Mouse (Mus musculus): ENCODE measurements around the gene Bysl. TPM values are rescaled to one million over a fixed set of nuclear protein-coding genes. Genes with fewer than 3 reads are reported as not detected.

Gene Bysl
- polyA plus RNA-seq, 1 experiment, result 17.0 TPM

DNA sequence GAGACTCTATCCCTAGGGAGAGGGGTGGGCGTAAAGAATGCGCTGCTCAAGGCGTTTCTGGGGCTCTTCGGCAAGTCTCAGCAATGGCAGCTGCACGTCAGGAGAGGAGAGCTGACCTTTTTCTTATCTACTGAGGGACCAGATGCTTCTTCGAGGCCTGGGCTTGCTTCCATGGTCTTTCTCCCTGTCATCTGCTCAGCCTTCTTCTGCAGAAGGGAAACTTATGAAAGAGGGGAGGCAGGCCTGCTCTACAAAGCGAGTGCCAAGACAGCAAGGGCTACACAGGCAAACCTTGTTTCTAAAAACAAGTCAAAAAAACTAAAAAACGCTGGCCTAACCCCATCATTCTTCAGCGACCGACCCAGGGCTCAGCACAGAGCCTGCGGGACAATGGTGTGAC is 36.5 kb downstream of the Bysl start:
- TF ChIP-seq CTCF (IDR thresholded peaks at IDR 0.05; ENCODE audit: extremely low read depth, insufficient read depth, low read length), result no peak
- no peak for TF ChIP-seq POLR2A (IDR thresholded peaks at IDR 0.05; ENCODE audit: extremely low read depth, insufficient read depth, low read length)
- no peaks in the 10 kb centered on the region for H3K4me1 ChIP-seq (ENCODE audit: control insufficient read depth, insufficient read depth, low read length)
- H3K27ac ChIP-seq (ENCODE audit: insufficient read depth, low read length), result no peak overlapping the region
- H3K4me3 ChIP-seq (ENCODE audit: insufficient read depth, low read length), result no peak overlapping the region

DNA sequence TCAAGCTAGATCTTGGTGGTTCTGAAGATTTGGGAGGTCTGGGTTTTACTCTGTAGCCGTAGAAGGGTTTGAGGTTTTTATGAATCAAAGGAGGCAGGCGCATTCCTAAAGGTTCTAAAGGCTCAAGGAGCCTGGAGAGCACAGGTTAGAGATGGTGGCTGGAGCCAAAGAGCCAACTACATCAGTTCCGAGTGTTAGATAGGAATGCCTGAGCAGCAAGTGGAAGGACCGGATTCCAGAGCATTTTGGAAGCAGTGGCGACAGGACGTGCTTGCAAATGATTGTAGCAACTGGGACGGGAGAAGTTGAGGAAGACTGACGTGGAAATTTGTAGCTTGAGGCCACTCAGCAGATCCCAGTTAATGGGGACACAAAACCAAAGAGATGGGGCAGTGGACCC is 37.3 kb downstream of the Bysl start:
- Histone ChIP-seq H3K4me1 (ENCODE audit: control insufficient read depth, insufficient read depth, low read length) (no peaks in the 10 kb centered on the region), H3K27ac (ENCODE audit: insufficient read depth, low read length) (no peak overlapping the region), H3K4me3 (ENCODE audit: insufficient read depth, low read length) (no peak overlapping the region)
- TF ChIP-seq POLR2A (IDR thresholded peaks at IDR 0.05; ENCODE audit: extremely low read depth, insufficient read depth, low read length) (no peak), CTCF (IDR thresholded peaks at IDR 0.05; ENCODE audit: extremely low read depth, insufficient read depth, low read length) (no peak)

DNA sequence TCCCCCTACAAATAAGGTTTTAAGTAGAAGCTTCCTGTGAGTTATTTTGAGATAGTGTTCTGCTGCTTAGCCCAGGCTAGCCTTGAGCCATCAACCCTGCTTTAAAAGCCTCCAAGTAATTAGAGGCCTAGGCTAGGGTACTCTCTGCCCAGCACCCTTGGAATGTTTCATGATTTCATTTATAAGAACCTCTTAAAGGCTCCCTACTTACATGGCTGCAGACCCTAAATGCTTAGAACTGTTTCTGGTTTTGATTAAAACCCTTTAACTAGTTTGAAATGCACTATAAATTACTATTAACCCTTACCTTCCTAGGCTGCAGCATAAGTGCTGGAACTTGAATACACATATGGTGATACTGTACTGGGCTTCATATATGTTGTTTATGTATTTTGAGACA is 38.9 kb downstream of the Bysl start:
- Histone ChIP-seq H3K4me3 (ENCODE audit: insufficient read depth, low read length) (no peak overlapping the region), H3K4me1 (ENCODE audit: control insufficient read depth, insufficient read depth, low read length) (no peaks in the 10 kb centered on the region), H3K27ac (ENCODE audit: insufficient read depth, low read length) (no peak overlapping the region)
- TF ChIP-seq CTCF (IDR thresholded peaks at IDR 0.05; ENCODE audit: extremely low read depth, insufficient read depth, low read length) (no peak), POLR2A (IDR thresholded peaks at IDR 0.05; ENCODE audit: extremely low read depth, insufficient read depth, low read length) (no peak)

DNA sequence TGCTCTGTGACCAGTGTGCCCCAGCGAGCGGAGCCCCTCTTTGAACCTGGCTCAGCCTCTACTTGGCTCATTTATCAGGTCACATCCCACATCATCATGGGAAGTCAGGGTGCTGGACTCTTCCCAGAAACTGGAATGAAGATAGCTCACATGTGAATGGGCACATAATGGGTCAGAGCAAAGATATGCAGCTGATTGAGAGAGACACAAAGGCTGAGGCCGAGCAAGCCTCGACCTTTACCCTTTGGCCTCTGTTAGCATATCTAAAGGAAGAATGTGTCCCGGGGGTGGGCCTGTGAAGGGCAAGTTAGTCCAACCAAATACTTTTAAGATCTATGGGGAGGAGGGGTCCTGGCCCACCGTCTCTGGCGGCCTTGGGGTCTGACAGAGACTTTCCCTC is 39.7 kb downstream of the Bysl start:
- Histone ChIP-seq H3K4me1 (ENCODE audit: control insufficient read depth, insufficient read depth, low read length) (no peaks in the 10 kb centered on the region), H3K27ac (ENCODE audit: insufficient read depth, low read length) (no peak overlapping the region), H3K4me3 (ENCODE audit: insufficient read depth, low read length) (no peak overlapping the region)
- no peak for TF ChIP-seq POLR2A (IDR thresholded peaks at IDR 0.05; ENCODE audit: extremely low read depth, insufficient read depth, low read length)
- TF ChIP-seq CTCF (IDR thresholded peaks at IDR 0.05; ENCODE audit: extremely low read depth, insufficient read depth, low read length), result no peak

DNA sequence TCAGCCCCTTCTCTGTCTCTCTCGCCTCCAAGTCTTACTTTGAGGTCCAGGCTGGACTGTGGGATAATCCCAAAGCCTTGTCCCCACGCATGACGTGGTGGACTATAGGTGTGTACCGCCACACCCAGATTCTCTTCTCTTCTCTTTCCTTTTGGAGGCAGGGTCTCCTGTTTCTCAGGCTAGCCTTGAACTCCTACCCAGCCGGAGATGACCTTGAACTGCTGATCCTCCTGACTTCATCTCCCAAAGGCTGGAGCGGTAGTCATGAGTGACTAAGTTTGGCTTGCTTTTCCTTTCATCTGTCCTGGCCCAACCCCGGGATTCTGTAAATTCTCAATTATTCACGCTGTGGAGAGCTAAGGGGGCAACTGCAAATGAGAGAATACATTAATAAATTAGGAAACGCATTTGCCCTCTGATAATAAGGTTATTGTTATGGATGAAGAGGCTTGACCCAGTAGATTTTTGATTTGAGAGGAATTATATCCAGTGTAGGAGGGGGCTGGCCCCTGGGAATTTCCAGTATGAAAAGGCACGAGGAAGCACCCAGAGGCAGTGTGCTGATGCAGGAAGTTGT is 42.3 kb downstream of the Bysl start:
- Histone ChIP-seq H3K4me1 (ENCODE audit: control insufficient read depth, insufficient read depth, low read length) (no peaks in the 10 kb centered on the region), H3K27ac (ENCODE audit: insufficient read depth, low read length) (no peak overlapping the region), H3K4me3 (ENCODE audit: insufficient read depth, low read length) (no peak overlapping the region)
- no peak for TF ChIP-seq POLR2A (IDR thresholded peaks at IDR 0.05; ENCODE audit: extremely low read depth, insufficient read depth, low read length)
- no peak for TF ChIP-seq CTCF (IDR thresholded peaks at IDR 0.05; ENCODE audit: extremely low read depth, insufficient read depth, low read length)

DNA sequence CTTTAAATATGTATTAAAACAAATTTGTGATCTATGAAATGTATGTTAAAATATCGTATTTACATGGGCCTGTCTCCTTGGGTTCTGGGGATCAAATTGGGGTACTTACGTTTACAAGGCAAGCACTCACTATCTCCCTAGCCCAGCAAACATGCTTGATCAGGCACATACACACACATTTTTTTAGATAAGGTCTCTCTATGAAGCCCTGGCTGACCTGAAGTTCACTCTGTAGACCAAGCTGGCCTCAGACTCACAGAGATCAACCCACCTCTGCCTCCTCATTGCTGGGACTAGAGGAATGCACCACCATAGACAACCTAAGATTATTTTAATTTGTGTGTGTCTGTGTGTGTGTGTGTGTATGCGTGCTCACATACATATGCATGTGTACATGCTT is 42.9 kb downstream of the Bysl start:
- H3K27ac ChIP-seq (ENCODE audit: insufficient read depth, low read length), result no peak overlapping the region
- H3K4me3 ChIP-seq (ENCODE audit: insufficient read depth, low read length), result no peak overlapping the region
- H3K4me1 ChIP-seq (ENCODE audit: control insufficient read depth, insufficient read depth, low read length), result no peaks in the 10 kb centered on the region
- no peak for TF ChIP-seq CTCF (IDR thresholded peaks at IDR 0.05; ENCODE audit: extremely low read depth, insufficient read depth, low read length)
- TF ChIP-seq POLR2A (IDR thresholded peaks at IDR 0.05; ENCODE audit: extremely low read depth, insufficient read depth, low read length), result no peak

DNA sequence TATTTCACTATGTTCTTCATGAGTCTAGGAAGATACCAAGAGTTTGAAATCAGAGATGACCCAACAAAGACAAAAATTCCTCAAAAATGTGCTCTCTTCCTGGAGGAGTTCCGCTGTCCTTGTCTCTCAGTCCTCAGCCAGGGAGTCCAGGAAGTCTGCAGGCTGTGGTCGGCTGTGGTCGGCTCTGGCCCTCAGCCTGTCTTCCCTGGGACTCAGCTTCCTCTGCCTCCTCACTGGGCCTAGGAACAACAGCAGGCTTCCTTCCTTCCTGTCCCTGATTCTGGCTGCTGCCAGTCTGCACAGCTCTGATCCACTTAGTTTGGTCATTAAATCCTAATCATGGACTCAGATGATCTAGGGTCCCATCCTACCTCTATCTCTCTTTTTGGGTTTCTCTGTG is 44.0 kb downstream of the Bysl start:
- Histone ChIP-seq H3K4me1 (ENCODE audit: control insufficient read depth, insufficient read depth, low read length) (no peaks in the 10 kb centered on the region), H3K4me3 (ENCODE audit: insufficient read depth, low read length) (no peak overlapping the region), H3K27ac (ENCODE audit: insufficient read depth, low read length) (no peak overlapping the region)
- TF ChIP-seq POLR2A (IDR thresholded peaks at IDR 0.05; ENCODE audit: extremely low read depth, insufficient read depth, low read length), result no peak
- TF ChIP-seq CTCF (IDR thresholded peaks at IDR 0.05; ENCODE audit: extremely low read depth, insufficient read depth, low read length), result no peak

DNA sequence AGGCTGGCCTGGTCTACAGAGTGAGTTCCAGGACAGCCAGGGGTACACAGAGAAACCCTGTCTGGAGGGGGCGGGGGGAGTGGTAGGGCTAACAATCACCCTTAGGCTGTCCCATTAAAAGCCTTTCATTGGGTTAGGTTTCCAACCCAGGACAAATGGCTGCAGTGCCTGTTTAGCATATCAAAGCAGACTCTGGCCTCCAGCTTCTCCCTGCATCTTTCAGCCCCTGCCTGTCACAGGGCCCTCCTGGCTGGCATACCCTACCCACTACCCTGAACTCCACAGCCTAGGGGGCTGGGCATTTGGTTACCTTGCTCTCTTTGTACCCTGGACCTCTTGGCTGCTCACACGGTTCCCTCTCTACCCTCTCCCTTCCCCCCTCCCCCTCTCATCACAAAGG is 45.2 kb downstream of the Bysl start:
- no peak overlapping the region for H3K27ac ChIP-seq (ENCODE audit: insufficient read depth, low read length)
- no peaks in the 10 kb centered on the region for H3K4me1 ChIP-seq (ENCODE audit: control insufficient read depth, insufficient read depth, low read length)
- TF ChIP-seq CTCF (IDR thresholded peaks at IDR 0.05; ENCODE audit: extremely low read depth, insufficient read depth, low read length) (no peak), POLR2A (IDR thresholded peaks at IDR 0.05; ENCODE audit: extremely low read depth, insufficient read depth, low read length) (no peak)
- H3K4me3 ChIP-seq (ENCODE audit: insufficient read depth, low read length), result no peak overlapping the region

DNA sequence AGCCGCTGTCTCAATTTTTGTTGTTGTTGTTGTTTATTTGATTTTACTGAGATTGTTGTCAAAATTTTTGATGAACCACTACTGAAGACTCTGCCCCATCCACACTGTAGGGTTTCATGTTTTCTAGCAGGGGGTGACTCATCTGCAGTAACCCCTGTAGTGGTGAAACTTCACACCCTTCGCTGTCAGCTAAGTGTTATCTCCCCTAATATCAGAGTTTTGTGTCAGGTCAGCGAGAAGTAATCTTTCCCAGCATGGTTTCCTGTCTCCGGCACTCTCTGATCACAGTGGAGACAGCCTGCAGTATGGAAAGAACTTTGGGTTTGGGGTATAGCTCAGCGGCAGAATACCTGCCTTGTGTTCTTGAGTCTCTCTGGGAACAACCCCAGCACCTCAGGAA is 46.7 kb downstream of the Bysl start:
- no peak for TF ChIP-seq CTCF (IDR thresholded peaks at IDR 0.05; ENCODE audit: extremely low read depth, insufficient read depth, low read length)
- no peak for TF ChIP-seq POLR2A (IDR thresholded peaks at IDR 0.05; ENCODE audit: extremely low read depth, insufficient read depth, low read length)
- no peaks in the 10 kb centered on the region for H3K4me1 ChIP-seq (ENCODE audit: control insufficient read depth, insufficient read depth, low read length)

DNA sequence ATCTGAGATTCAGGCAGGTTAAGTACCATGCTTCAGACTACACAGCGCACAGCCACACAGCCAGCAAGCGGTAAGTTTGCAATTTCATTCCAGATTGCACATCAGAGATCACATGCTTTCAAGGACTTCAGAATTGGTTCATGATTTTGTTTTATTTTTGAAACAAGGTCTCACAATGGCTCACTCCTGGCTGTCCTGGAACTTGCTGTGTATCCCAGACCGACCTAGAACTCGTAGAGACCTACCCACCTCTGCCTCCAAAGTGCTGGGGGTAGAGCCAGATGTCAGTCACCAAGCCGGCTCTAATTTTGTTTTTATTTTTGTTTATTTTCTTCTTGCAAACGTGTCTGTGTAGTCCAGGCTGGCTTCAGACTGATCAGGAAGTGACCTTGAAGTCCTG is 48.4 kb downstream of the Bysl start:
- no peak for TF ChIP-seq POLR2A (IDR thresholded peaks at IDR 0.05; ENCODE audit: extremely low read depth, insufficient read depth, low read length)
- Histone ChIP-seq H3K4me3 (ENCODE audit: insufficient read depth, low read length) (no peak overlapping the region), H3K27ac (ENCODE audit: insufficient read depth, low read length) (no peak overlapping the region), H3K4me1 (ENCODE audit: control insufficient read depth, insufficient read depth, low read length) (no peaks in the 10 kb centered on the region)

More for the DNA sequence above, 46.7 kb downstream of the Bysl start:
- H3K4me3 ChIP-seq (ENCODE audit: insufficient read depth, low read length), result no peak overlapping the region
- H3K27ac ChIP-seq (ENCODE audit: insufficient read depth, low read length), result no peak overlapping the region

All from cortical plate, adult 2 months (tissue).